Mouse (Mus musculus) hindbrain, embryonic 12.5 days (tissue): ENCODE results near the gene Atl1. TPM values are rescaled to one million over a fixed set of nuclear protein-coding genes. Genes with fewer than 3 reads are reported as not detected.

Source experiments
- ATAC-seq: fragments of 200-750 bp; cut with Nextera tagmentation; 2 replicates; pipeline ENCODE4 v1.8.0; 2017; ENCODE audit warnings: moderate TSS enrichment; ENCODE audit not compliant: low FRiP score
- H3K27ac ChIP-seq: fragments of 300-500 bp; sonication (generic); 2 replicates; pipeline ENCODE4 v1.5.1; 2016; ENCODE audit warnings: mild to moderate bottlenecking
- H3K27me3 ChIP-seq: fragments of 300-500 bp; sonication (generic); 2 replicates; pipeline ENCODE4 v1.6.1; 2016; ENCODE audit warnings: mild to moderate bottlenecking
- H3K36me3 ChIP-seq: fragments of 300-500 bp; sonication (generic); 2 replicates; pipeline ENCODE4 v1.6.1; 2016; ENCODE audit warnings: mild to moderate bottlenecking
- H3K4me1 ChIP-seq: fragments of 300-500 bp; sonication (generic); 2 replicates; pipeline ENCODE4 v1.6.1; 2016
- H3K4me2 ChIP-seq: fragments of 300-500 bp; sonication (generic); replicated peaks from 2 replicates; pipeline ENCODE4 v1.6.1; 2016; ENCODE audit warnings: mild to moderate bottlenecking
- H3K4me3 ChIP-seq: fragments of 300-500 bp; sonication (generic); 2 replicates; pipeline ENCODE4 v1.5.1; 2016; ENCODE audit warnings: mild to moderate bottlenecking
- H3K9ac ChIP-seq: fragments of 300-500 bp; sonication (generic); 2 replicates; pipeline ENCODE4 v1.6.1; 2016; ENCODE audit warnings: mild to moderate bottlenecking, moderate library complexity
- H3K9me3 ChIP-seq: fragments of 300-500 bp; sonication (generic); replicated peaks from 2 replicates; pipeline ENCODE4 v1.6.1; 2016; ENCODE audit warnings: mild to moderate bottlenecking
- WGBS: fragments of 180-500 bp; shearing (Covaris S2); methylation state at CpG from one replicate; pipeline ENCODE4 v1.1.7; 2016; 5-methylcytosine and 5-hydroxymethylcytosine counted together
- polyA plus RNA-seq: library from polyadenylated mRNA; unstranded; fragments of >200 nt; fragmentation: Nextera tagmentation; extraction: Ambion mirVana; gene quantifications from 2 replicates; pipeline ENCODE4 v1.2.1, GENCODE M21; 2016

Gene Atl1
- polyA plus RNA-seq, 1 experiment from 2014 or later, result 71.5 TPM

DNA sequence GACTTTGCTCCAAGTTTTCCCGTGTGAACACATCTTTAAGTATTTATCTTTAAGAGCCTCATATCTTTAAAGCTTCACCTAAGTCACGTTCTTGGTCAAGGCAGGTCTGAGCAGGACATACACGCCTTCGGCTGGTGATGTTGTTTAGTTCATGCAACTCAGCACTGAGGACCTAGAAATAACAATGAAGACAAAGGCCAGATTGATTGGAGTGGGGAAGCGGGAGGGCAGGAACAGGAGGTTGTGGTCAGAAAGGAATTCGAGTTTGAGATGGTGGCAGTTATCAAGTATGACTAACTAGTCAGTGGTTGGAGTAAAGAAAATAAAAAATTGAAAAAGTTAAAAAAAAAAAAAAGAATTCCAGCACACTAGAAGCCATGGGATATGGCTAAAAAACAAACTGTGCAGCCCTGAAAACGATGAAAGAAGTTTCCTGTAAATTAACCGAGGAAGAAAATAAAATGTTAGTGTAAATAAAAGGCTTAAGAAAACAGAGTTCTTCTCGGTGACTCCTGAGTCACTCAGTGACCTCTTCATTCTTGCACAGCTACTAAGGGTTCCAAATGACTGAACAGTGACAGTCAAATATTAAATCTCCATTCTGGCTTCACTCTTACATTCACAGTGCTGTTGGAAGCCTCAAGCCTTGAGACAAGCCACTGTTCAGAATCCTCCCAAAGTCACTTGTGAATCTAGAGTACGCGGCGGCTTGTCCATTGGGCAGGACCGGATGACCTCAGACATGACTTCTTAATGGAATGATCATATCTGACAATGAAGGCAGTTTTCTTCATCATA is 106.0 kb downstream of the Atl1 start:
- H3K4me1 ChIP-seq, result no peaks in the 10 kb centered on the region
- no peak for ATAC-seq
- H3K4me3 ChIP-seq, result no peak overlapping the region
- H3K9me3 ChIP-seq, result no peaks in the 10 kb centered on the region
- no peaks in the 10 kb centered on the region for H3K27me3 ChIP-seq
- 83% methylated on average over 13 of the region's 13 CpGs for WGBS
- no peaks in the 10 kb centered on the region for H3K36me3 ChIP-seq
- H3K4me2 ChIP-seq, result no peak overlapping the region
- no peak overlapping the region for H3K27ac ChIP-seq
- no peak overlapping the region for H3K9ac ChIP-seq

DNA sequence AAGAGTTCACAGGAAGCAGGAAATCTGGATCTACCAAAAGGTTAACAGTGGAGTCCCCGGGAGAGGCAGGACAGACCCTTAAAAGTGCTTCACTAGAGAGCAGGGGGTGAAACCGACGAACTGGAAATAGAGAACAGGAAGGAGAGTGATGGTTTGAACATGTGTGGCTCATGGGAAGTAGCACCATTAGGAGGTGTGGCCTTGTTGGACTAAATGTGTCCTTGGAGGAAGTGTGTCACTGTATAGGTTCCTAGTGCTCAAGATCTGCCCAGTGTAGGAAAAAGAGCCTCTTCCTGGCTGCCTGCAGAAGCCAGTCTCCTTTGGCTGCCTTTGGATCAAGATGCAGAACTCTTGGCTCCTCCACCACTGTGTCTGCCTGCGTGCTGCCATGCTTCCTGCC is 112.7 kb downstream of the Atl1 start:
- Histone ChIP-seq H3K9me3 (no peaks in the 10 kb centered on the region), H3K36me3 (no peaks in the 10 kb centered on the region), H3K27ac (no peak overlapping the region), H3K4me3 (no peak overlapping the region), H3K27me3 (no peaks in the 10 kb centered on the region), H3K9ac (no peak overlapping the region), H3K4me1 (no peaks in the 10 kb centered on the region), H3K4me2 (no peak overlapping the region)
- 78% methylated on average over 4 of the region's 4 CpGs for WGBS
- ATAC-seq, result no peak

DNA sequence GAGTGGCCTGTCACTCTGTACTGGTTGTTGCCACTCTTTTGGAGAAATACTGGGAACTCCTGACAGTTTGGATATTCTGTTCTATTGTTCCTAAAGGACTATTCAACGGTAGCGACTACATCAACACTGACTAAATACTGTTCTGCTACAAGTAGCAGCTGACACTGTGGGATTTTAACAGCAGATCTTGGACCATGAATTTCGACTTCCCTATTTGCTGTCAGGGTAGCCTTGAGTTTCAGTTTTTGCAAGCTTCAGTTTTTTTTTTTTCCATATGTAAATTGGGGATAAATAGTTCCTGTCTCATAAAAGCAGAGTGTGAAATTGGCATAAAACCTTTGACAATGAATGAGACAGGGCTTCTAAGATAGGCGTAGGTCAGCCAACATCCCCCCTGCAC is 117.9 kb downstream of the Atl1 start:
- peaks cover 25% of the 10 kb centered on the region for H3K36me3 ChIP-seq
- H3K27me3 ChIP-seq, result no peaks in the 10 kb centered on the region
- no peak overlapping the region for H3K27ac ChIP-seq
- no peaks in the 10 kb centered on the region for H3K9me3 ChIP-seq
- no peak overlapping the region for H3K4me2 ChIP-seq
- H3K4me3 ChIP-seq, result no peak overlapping the region
- no peak overlapping the region for H3K9ac ChIP-seq
- no peaks in the 10 kb centered on the region for H3K4me1 ChIP-seq
- 91% methylated on average over 4 of the region's 4 CpGs for WGBS
- ATAC-seq, result no peak

DNA sequence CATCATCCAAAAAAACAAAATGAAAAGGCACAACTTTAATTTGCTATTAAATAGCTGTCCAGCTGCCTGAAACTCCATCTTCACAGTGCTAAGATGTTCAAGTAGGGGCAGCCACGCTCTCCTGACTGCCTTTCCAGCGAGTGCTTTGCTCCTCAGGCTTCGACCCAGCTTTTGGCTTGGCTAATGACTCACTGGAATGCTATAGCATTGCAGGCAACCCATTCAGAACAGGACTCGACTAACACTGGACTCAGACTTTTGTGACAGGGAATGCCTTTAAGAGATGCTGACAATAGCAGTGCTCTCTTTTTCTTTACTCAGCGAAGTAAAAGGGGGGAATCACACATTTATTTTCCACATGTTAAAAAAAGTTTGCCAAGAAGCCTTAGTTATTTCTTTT is 119.3 kb downstream of the Atl1 start:
- H3K4me3 ChIP-seq, result no peak overlapping the region
- WGBS, result 43% methylated on average over 5 of the region's 5 CpGs
- H3K9me3 ChIP-seq, result no peaks in the 10 kb centered on the region
- no peak for ATAC-seq
- no peaks in the 10 kb centered on the region for H3K4me1 ChIP-seq
- peaks cover 30% of the 10 kb centered on the region for H3K36me3 ChIP-seq
- no peak overlapping the region for H3K9ac ChIP-seq
- H3K27me3 ChIP-seq, result no peaks in the 10 kb centered on the region
- H3K27ac ChIP-seq, result no peak overlapping the region
- no peak overlapping the region for H3K4me2 ChIP-seq

DNA sequence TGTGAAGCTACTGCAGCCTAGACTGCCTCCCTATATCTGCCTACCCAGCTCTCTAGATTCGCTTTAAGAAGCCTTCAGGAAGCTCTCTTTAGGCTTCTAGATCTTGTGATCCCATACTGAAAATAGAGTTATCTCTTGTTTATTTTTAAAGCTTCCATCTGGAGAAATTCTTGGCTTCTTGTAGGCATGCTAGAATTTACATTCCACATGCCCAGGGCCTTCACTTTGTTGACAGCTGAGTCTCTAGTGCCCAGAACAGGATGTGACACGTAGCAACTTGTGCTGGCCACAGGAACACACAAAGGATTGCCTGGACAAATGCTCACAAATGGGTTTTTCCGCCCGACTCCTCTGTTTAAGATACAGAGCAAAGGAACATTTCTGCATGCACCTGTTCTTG is 123.5 kb downstream of the Atl1 start:
- H3K9ac ChIP-seq, result no peak overlapping the region
- no peak overlapping the region for H3K4me3 ChIP-seq
- H3K9me3 ChIP-seq, result no peaks in the 10 kb centered on the region
- no peak overlapping the region for H3K4me2 ChIP-seq
- no peak overlapping the region for H3K27ac ChIP-seq
- no peaks in the 10 kb centered on the region for H3K27me3 ChIP-seq
- peaks cover 52% of the 10 kb centered on the region for H3K36me3 ChIP-seq
- WGBS, result 71% methylated on average over 4 of the region's 4 CpGs
- no peak for ATAC-seq
- no peaks in the 10 kb centered on the region for H3K4me1 ChIP-seq

Other genes with a start within 250 kb of the Atl1 start
- gene Sos2, start 210.8 kb upstream of the Atl1 start, polyA plus RNA-seq, result 10.4 and 12.1 TPM in 2 replicates
- 14.6 and 15.3 TPM in 2 replicates for gene L2hgdh, start 167.7 kb upstream of the Atl1 start, polyA plus RNA-seq
- 26.1 and 28.5 TPM in 2 replicates for gene Atp5s, start 167.7 kb upstream of the Atl1 start, polyA plus RNA-seq
- 1.5 and 1.6 TPM in 2 replicates for gene Cdkl1, start 101.3 kb upstream of the Atl1 start, polyA plus RNA-seq
- gene Map4k5, start 586 bp downstream of the Atl1 start, polyA plus RNA-seq, result 42.9 and 44.7 TPM in 2 replicates
- 8.9 and 9.0 TPM in 2 replicates for gene Sav1, start 94.4 kb downstream of the Atl1 start, polyA plus RNA-seq
- 15.7 and 17.0 TPM in 2 replicates for gene Nin, start 221.1 kb downstream of the Atl1 start, polyA plus RNA-seq